ENCODE assay signal across 31 mouse cellular contexts in genomic region chr4:141451251-141451650, GRCm38 (mm10). TPM values are rescaled to one million over a fixed set of nuclear protein-coding genes. Genes with fewer than 3 reads are reported as not detected.
"Had no signal": no experiment of that assay in that cellular context is flagged by ENCODE, and none has a peak within 500 bp of the region (broad histone marks: within the 10 kb centered on the region; RNA-seq: fewer than 3 reads in every experiment).

No protein-coding gene starts in this region.

- ATAC-seq: lung, postnatal 0 days; midbrain, embryonic 13.5 days; midbrain, embryonic 16.5 days had no signal

- H3K27me3 ChIP-seq: liver, embryonic 13.5 days; megakaryocyte, embryonic 14.5 days; midbrain, embryonic 13.5 days; neural tube, embryonic 13.5 days had no signal

- DNase-seq: kidney, postnatal 36 days; layer of hippocampus, postnatal 36 days; liver, embryonic 13.5 days; lung, embryonic 14.5 days; retina, postnatal 1 day; right cerebral cortex, postnatal 25 days; thymus, postnatal 25 days had no signal

- H3K4me3 ChIP-seq: left cerebral cortex, adult 2 months; liver, embryonic 13.5 days; midbrain, embryonic 10.5 days; midbrain, embryonic 13.5 days; myocyte; neural tube, embryonic 13.5 days had no signal

- H3K27ac ChIP-seq: kidney, postnatal 0 days; left cerebral cortex, adult 2 months; liver, embryonic 13.5 days; midbrain, embryonic 10.5 days; midbrain, embryonic 13.5 days; neural tube, embryonic 13.5 days; stomach, postnatal 0 days had no signal

RNA-seq across cellular contexts. Expression of gene Srarp, which starts 15.3 kb away (rescaled TPM):
- total RNA-seq: liver, adult 2 months; monocyte, adult 5-6 weeks; neutrophil, adult 5-6 weeks had no signal
- polyA plus RNA-seq: kidney, embryonic 14.5 days; limb, embryonic 11.5 days; limb, embryonic 14.5 days; liver, adult 2 months; liver, embryonic 13.5 days; liver, embryonic 16.5 days; lung, embryonic 14.5 days; lung, postnatal 0 days; midbrain, embryonic 10.5 days; midbrain, embryonic 13.5 days; myocyte; neural tube, embryonic 13.5 days; spleen, adult 2 months; stomach, embryonic 14.5 days; stomach, postnatal 0 days; thymus, postnatal 0 days had no signal

RNA-seq across cellular contexts. Expression of gene Hspb7, which starts 30.7 kb away (rescaled TPM):
- total RNA-seq: layer of hippocampus, postnatal 36 days; monocyte, adult 5-6 weeks; neutrophil, adult 5-6 weeks had no signal
- polyA plus RNA-seq: kidney, embryonic 14.5 days; midbrain, embryonic 10.5 days; midbrain, embryonic 13.5 days; midbrain, embryonic 16.5 days; neural tube, embryonic 13.5 days; thymus, postnatal 0 days had no signal

RNA-seq across cellular contexts. Expression of gene Clcnkb, which starts 35.4 kb away (rescaled TPM):
- total RNA-seq: layer of hippocampus, adult 8-10 months; layer of hippocampus, postnatal 10 days; layer of hippocampus, postnatal 36 days; left cerebral cortex, adult 2 months; left cerebral cortex, postnatal 10 days; liver, adult 2 months; monocyte, adult 5-6 weeks; neutrophil, adult 5-6 weeks had no signal
- polyA plus RNA-seq: limb, embryonic 11.5 days; liver, adult 2 months; liver, embryonic 13.5 days; liver, embryonic 16.5 days; lung, embryonic 14.5 days; lung, postnatal 0 days; midbrain, embryonic 10.5 days; midbrain, embryonic 13.5 days; midbrain, embryonic 16.5 days; neural tube, embryonic 13.5 days; stomach, embryonic 14.5 days; stomach, postnatal 0 days; thymus, postnatal 0 days had no signal

RNA-seq across cellular contexts. Expression of gene Clcnka, which starts 52.7 kb away (rescaled TPM):
- total RNA-seq: layer of hippocampus, adult 8-10 months; layer of hippocampus, postnatal 10 days; layer of hippocampus, postnatal 36 days; left cerebral cortex, postnatal 10 days; left cerebral cortex, postnatal 36 days; liver, adult 2 months; monocyte, adult 5-6 weeks; neutrophil, adult 5-6 weeks had no signal
- polyA plus RNA-seq: liver, embryonic 13.5 days; midbrain, embryonic 10.5 days; midbrain, embryonic 13.5 days; neural tube, embryonic 13.5 days; stomach, postnatal 0 days had no signal
